Mouse (Mus musculus): ENCODE measurements around the gene Mbnl2. TPM values are rescaled to one million over a fixed set of nuclear protein-coding genes. Genes with fewer than 3 reads are reported as not detected.

Gene Mbnl2
- polyA plus RNA-seq, 1 experiment from 2014 or later: 15.1 TPM

DNA sequence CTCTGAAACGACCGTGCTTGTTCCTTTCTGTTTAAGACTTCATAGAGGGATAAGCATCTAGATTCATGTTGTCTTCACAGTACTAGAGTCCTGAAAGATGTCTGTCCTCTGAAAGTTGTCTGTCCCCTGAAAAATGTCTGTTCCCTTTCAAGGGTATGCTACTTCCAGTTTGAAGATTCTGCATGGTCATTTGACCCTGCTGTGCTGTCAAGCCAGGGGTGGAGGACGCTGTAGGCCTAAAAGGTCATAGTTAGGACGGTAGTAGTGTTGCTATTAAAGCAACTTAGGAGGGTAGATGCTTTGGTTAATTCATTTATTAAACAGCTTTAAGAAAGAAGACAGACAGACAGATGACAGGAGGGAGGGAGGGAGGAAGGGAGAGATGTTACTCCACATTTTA is 24.7 kb downstream of the Mbnl2 start:
- Histone ChIP-seq H3K9ac (no peak overlapping the region), H3K4me1 (replicated peaks) (peaks cover 19% of the 10 kb centered on the region), H3K9me3 (replicated peaks) (no peaks in the 10 kb centered on the region), H3K27me3 (no peaks in the 10 kb centered on the region), H3K4me3 (replicated peaks) (no peak overlapping the region), H3K27ac (replicated peaks) (no peak overlapping the region), H3K4me2 (no peak overlapping the region), H3K36me3 (replicated peaks) (no peaks in the 10 kb centered on the region)
- WGBS (ENCODE audit: insufficient replicate concordance): 58% methylated on average over 4 of the region's 4 CpGs
- no peak for ATAC-seq (ENCODE audit: insufficient read depth)

DNA sequence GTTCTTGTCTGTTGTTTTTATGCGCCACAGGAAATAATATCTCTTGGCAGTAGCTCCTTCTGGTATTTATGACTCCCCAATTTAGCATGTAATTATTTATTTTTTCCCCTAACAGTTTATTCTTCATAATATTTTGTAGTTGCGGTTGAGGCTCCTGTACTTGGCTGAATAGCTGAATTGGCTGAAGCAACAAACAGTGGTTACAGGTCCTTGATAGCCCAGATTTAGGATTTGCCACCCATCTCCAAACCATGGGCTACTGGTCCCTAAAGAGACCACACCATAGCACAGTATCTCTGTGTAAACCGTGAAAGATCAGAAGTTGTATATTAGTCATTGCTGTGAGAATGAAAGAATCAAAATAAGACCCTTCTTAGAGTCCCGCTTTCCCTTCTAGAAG is 25.3 kb downstream of the Mbnl2 start:
- Histone ChIP-seq H3K9ac (no peak overlapping the region), H3K9me3 (replicated peaks) (no peaks in the 10 kb centered on the region), H3K27me3 (no peaks in the 10 kb centered on the region), H3K4me1 (replicated peaks) (peaks cover 19% of the 10 kb centered on the region), H3K27ac (replicated peaks) (no peak overlapping the region), H3K4me3 (replicated peaks) (no peak overlapping the region), H3K36me3 (replicated peaks) (no peaks in the 10 kb centered on the region), H3K4me2 (no peak overlapping the region)
- ATAC-seq (ENCODE audit: insufficient read depth): no peak
- WGBS (ENCODE audit: insufficient replicate concordance): 76% methylated on average over 4 of the region's 4 CpGs

DNA sequence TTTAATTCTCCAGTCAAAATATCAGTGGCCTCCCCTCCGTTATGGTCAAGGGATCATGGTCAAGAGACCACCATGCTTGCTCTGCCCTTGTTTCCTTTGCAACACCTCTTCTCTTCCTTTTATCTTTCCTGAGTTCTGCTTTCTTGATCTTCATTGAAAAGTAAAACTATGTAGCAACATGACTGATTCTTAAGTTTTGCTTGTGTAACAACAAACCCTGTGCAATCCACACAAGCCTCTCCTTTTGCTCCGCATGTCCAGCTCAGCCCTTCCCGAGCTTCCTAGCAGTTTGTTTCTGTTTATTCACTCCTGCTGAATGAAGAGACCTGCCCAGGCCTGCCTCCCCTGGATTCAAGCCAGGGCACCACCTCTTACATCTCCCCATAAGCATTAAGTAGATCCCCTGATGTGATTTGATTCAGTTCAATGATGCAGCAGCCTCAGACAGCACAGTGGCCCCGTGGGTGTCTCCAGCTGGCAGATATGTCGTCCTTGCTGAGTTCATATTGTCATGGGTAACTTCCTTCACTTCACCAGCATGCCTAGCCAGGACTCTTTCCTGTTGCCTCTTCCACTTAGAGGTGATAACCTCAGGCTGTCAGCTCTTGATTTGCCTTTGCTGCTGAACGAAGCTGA is 27.6 kb downstream of the Mbnl2 start:
- Histone ChIP-seq H3K9me3 (replicated peaks) (no peaks in the 10 kb centered on the region), H3K4me1 (replicated peaks) (peaks cover 20% of the 10 kb centered on the region), H3K27me3 (no peaks in the 10 kb centered on the region), H3K36me3 (replicated peaks) (no peaks in the 10 kb centered on the region), H3K4me3 (replicated peaks) (no peak overlapping the region; the same call in 1 of the 2 replicates), H3K9ac (no peak overlapping the region), H3K27ac (replicated peaks) (no peak overlapping the region), H3K4me2 (0 out of 2 replicates have a peak overlapping the region, but pooled peaks have one; percentile 1)
- WGBS (ENCODE audit: insufficient replicate concordance): 25% methylated on average over 6 of the region's 6 CpGs
- ATAC-seq (ENCODE audit: insufficient read depth): no peak

DNA sequence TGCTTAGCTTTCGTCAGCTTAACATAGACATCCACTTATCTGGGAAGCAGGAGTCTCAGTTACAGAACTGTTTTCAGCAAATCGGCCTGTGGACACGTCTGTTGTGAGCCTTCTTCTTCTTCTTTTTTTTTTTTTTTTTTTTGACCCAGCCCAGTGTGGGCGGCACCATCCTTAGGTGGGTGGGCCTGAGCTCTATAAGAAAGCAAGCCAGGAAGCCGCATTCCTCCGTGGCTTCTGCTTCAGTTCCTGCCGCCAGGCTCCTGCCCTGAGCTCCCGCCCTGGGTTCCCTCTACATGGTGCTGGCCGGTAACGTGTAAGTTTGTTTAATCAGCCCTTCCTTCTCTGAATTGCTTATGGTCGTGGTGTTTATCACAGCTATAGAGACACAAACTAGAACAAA is 30.8 kb downstream of the Mbnl2 start:
- H3K9me3 ChIP-seq (replicated peaks): no peaks in the 10 kb centered on the region
- no peak overlapping the region for H3K27ac ChIP-seq (replicated peaks)
- H3K4me2 ChIP-seq: no peak overlapping the region
- no peaks in the 10 kb centered on the region for H3K27me3 ChIP-seq
- H3K4me1 ChIP-seq (replicated peaks): peaks cover 31% of the 10 kb centered on the region
- H3K4me3 ChIP-seq (replicated peaks): no peak overlapping the region
- WGBS (ENCODE audit: insufficient replicate concordance): 21% methylated on average over 11 of the region's 11 CpGs
- peak; percentile 51; the same call in 1 of the 2 replicates for ATAC-seq (ENCODE audit: insufficient read depth)
- no peak overlapping the region for H3K9ac ChIP-seq
- no peaks in the 10 kb centered on the region for H3K36me3 ChIP-seq (replicated peaks)

DNA sequence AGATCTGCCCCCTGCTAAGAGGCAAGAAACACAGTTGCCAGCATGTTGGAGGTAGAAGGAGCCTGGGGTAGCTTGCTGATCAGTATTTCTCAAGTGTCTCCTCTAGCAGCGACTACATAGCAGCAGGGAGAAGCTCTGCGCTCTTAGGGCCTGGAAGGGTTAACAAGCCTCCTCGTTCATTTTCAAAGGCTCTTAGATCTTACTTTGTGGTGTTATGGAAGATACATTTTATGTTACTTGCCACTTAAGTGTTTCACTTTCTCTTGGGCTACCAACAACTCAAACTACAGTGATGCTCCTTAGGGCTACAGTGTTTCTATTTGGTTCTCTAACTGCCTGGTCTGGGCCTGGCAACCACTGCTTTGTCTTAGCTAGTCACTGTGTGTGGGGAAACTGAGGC is 31.9 kb downstream of the Mbnl2 start:
- Histone ChIP-seq H3K9me3 (replicated peaks) (no peaks in the 10 kb centered on the region), H3K27me3 (no peaks in the 10 kb centered on the region), H3K4me1 (replicated peaks) (peaks cover 32% of the 10 kb centered on the region), H3K9ac (no peak overlapping the region), H3K36me3 (replicated peaks) (no peaks in the 10 kb centered on the region), H3K4me3 (replicated peaks) (no peak overlapping the region), H3K27ac (replicated peaks) (no peak overlapping the region), H3K4me2 (no peak overlapping the region)
- ATAC-seq (ENCODE audit: insufficient read depth): no peak
- 70% methylated on average over 3 of the region's 3 CpGs for WGBS (ENCODE audit: insufficient replicate concordance)

DNA sequence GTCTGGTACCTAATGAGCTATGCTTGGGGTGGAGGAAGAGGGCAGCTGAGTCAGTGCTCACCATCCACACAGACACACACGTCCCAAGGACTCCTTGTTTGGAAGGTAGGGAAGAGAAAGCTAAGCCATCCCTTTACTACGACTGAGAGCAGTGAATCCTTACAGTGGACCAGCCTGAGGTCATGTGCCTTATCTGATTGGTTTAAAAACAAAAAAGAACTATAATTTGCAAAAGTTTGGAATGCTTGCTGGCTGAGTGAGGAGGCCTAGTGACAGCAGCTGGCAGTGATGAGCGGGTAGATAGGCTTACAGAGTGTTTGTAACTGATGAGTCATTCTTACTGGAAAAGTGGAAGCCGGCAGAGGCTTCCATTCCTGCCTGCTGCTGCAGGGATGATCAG is 32.5 kb downstream of the Mbnl2 start:
- Histone ChIP-seq H3K27me3 (no peaks in the 10 kb centered on the region), H3K36me3 (replicated peaks) (no peaks in the 10 kb centered on the region), H3K4me2 (no peak overlapping the region), H3K4me1 (replicated peaks) (peaks cover 34% of the 10 kb centered on the region), H3K9ac (no peak overlapping the region), H3K27ac (replicated peaks) (no peak overlapping the region), H3K9me3 (replicated peaks) (no peaks in the 10 kb centered on the region), H3K4me3 (replicated peaks) (no peak overlapping the region)
- no peak for ATAC-seq (ENCODE audit: insufficient read depth)
- WGBS (ENCODE audit: insufficient replicate concordance): 31% methylated on average over 4 of the region's 4 CpGs

DNA sequence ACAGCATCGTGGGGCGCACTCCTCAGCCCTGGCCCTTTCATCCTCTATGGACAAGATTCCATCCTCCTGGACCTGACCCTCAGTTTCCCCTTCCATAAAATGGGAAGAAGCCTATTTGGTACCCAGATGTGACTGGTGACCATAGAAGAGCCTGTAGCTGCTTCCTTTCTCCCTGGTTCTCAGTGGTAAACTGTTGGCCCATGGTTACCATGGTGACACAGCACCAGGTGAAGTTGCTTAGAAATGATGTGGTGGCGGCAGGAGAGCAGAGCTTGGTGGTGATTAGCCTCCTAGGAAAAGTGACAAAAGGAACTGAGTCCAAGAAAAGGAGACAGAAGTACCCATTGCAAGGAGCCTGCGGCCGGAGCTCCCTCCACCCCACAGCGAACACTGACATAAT is 34.2 kb downstream of the Mbnl2 start:
- H3K4me1 ChIP-seq (replicated peaks): peaks cover 38% of the 10 kb centered on the region
- H3K36me3 ChIP-seq (replicated peaks): no peaks in the 10 kb centered on the region
- no peak overlapping the region for H3K4me3 ChIP-seq (replicated peaks)
- no peak overlapping the region for H3K9ac ChIP-seq
- no peaks in the 10 kb centered on the region for H3K27me3 ChIP-seq
- H3K27ac ChIP-seq (replicated peaks): no peak overlapping the region
- ATAC-seq (ENCODE audit: insufficient read depth): no peak
- H3K9me3 ChIP-seq (replicated peaks): no peaks in the 10 kb centered on the region
- no peak overlapping the region for H3K4me2 ChIP-seq
- WGBS (ENCODE audit: insufficient replicate concordance): 76% methylated on average over 6 of the region's 6 CpGs

DNA sequence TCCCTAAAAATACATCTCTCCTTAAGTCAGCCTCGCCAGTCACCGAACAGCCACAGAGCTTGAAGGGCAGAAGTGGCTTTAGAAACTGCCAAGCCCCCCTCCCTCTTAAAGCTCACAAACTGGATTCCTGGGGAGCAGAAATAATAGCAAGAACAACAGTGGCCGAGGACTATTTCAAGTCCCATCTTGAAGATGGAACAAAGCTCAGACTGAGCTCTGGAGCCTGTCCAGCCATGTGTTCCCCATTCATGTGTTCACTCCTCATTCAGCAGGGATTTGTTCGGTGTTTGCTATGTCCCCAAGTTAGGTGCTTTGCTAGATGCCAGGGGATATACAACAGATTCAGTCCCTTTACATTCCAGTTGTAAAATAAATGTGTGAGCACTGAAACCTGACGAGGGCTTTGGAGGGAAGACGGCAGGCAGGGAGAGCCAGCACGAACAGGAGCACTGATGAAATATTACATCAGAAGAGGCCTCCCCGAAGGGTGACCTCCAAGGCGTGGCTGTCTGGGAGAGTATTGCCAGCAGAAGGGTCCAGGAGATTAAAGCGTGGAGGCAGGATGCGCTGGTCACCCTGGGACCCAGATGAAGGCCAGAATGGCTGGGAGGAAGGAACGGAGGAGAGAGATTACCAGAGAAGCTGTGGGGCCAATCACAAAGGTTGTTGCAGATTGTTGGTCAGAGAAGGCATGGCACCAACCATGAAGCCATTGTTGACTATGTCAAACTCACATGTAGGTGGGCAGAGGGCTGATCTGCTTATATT is 36.0 kb downstream of the Mbnl2 start:
- ATAC-seq (ENCODE audit: insufficient read depth): no peak
- Histone ChIP-seq H3K27me3 (no peaks in the 10 kb centered on the region), H3K4me1 (replicated peaks) (peaks cover 38% of the 10 kb centered on the region), H3K9me3 (replicated peaks) (no peaks in the 10 kb centered on the region), H3K36me3 (replicated peaks) (no peaks in the 10 kb centered on the region), H3K27ac (replicated peaks) (no peak overlapping the region), H3K9ac (no peak overlapping the region), H3K4me2 (no peak overlapping the region), H3K4me3 (replicated peaks) (no peak overlapping the region)
- WGBS (ENCODE audit: insufficient replicate concordance): 62% methylated on average over 12 of the region's 12 CpGs

DNA sequence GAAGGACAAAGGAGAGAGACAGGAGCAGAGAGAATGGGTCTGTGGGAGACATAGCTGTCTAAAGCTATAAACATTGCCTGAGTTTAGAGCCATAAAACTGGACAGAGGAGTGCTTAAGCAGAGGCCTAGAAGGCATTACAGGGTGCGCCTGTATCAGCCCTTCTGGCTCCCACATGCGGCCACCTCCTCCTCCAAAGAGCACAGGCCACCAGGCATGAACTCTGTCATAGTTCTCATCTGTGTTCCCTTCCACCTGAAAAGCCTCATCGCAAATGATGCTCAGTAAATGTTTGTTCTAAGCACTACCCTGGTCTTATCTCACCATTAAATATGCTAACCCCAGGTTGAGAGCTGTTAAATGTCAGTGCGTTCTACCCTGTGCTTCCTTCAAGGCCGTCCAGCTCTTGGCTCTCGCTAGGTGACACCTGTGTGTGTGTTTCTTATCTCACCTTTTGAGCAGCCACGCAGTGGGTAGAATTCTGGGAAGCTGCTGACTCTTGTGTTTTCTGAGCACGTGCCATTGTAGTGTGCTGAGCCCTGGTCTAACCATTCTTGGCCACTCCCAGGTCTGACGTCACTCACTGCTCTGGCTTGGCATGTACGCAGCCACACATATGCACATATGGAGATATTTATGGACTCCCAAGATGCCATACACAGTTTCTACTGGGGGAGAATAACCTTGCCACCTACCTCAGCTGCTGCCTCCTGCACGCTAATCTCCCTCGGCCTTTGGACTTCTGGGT is 37.4 kb downstream of the Mbnl2 start:
- H3K27me3 ChIP-seq: no peaks in the 10 kb centered on the region
- H3K4me3 ChIP-seq (replicated peaks): no peak overlapping the region
- peak; percentile 43; the same call in 1 of the 2 replicates for ATAC-seq (ENCODE audit: insufficient read depth)
- no peak overlapping the region for H3K27ac ChIP-seq (replicated peaks)
- H3K4me1 ChIP-seq (replicated peaks): peaks cover 29% of the 10 kb centered on the region
- WGBS (ENCODE audit: insufficient replicate concordance): 66% methylated on average over 12 of the region's 12 CpGs
- no peaks in the 10 kb centered on the region for H3K9me3 ChIP-seq (replicated peaks)
- H3K36me3 ChIP-seq (replicated peaks): no peaks in the 10 kb centered on the region
- H3K4me2 ChIP-seq: no peak overlapping the region
- H3K9ac ChIP-seq: no peak overlapping the region

DNA sequence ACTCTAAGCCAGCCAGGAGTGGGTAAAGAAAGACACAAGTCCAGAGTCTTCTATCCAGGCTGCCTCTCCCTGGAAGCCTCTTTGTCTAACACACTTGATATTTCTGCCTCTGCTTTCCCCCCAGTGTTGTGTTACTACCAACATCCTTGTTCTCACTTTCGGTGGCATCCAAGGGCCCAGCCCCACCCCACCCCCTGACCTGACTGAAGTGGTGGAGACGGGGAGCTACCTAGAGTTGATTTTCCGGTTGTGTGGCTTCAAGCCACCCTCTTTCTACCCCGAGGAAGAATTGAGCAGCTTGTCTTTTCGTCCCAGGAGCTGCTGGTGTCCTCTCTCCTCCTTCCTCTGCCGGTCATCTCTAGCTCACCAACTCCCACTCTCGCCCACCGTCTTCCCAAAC is 38.0 kb downstream of the Mbnl2 start:
- Histone ChIP-seq H3K27ac (replicated peaks) (no peak overlapping the region), H3K4me3 (replicated peaks) (no peak overlapping the region), H3K9me3 (replicated peaks) (no peaks in the 10 kb centered on the region), H3K36me3 (replicated peaks) (no peaks in the 10 kb centered on the region), H3K4me1 (replicated peaks) (peaks cover 25% of the 10 kb centered on the region), H3K4me2 (no peak overlapping the region), H3K9ac (no peak overlapping the region), H3K27me3 (no peaks in the 10 kb centered on the region)
- WGBS (ENCODE audit: insufficient replicate concordance): 73% methylated on average over 8 of the region's 8 CpGs
- no peak for ATAC-seq (ENCODE audit: insufficient read depth)

DNA sequence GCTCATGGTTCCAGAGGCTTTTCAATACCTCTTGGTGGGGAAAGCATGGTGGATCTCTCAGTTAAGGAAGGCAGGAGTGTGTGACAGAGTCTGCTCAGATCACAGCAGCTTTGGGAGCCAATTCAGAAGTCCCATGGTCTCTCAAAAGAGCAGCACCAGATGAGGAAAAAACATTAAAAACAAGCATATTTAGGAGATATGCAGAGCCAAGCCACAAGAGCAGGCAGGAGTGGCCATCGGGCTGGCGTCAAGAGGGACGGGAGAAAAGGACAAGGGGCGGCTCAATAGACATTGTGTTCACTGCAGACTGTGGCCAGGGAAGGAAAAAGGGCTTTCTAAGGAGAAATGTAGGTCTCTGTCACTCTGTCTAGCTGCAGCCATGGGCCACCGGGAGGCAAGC is 40.3 kb downstream of the Mbnl2 start:
- no peak overlapping the region for H3K4me2 ChIP-seq
- no peaks in the 10 kb centered on the region for H3K9me3 ChIP-seq (replicated peaks)
- no peaks in the 10 kb centered on the region for H3K27me3 ChIP-seq
- H3K9ac ChIP-seq: no peak overlapping the region
- no peak overlapping the region for H3K4me3 ChIP-seq (replicated peaks)
- 78% methylated on average over 5 of the region's 5 CpGs for WGBS (ENCODE audit: insufficient replicate concordance)
- ATAC-seq (ENCODE audit: insufficient read depth): no peak
- H3K27ac ChIP-seq (replicated peaks): no peak overlapping the region
- H3K4me1 ChIP-seq (replicated peaks): peaks cover 33% of the 10 kb centered on the region
- H3K36me3 ChIP-seq (replicated peaks): no peaks in the 10 kb centered on the region

Data from liver, embryonic 15.5 days (tissue).